Comparison of ENCODE assay signal across 13 mouse cellular contexts in the genomic region with DNA sequence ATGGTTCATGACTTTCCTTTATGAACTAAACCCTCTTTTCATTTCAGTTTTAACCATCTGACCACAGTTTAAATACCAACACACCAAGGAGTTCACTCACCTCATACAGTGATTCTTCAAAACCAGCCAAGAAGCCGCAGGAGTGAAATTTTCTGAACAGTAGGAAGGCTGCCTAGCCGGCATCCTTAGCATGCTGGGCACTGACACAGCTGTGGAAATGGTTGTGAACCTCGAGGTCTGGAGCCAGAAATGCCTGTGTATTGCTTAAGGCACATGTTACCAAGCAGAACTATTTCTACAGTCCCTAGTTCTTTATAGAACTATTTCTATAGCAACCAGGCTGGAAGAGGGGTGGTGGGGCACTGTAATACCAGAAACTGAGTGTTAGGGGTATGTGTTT.
DNase-seq lines count a peak whose midpoint lies in the region; ATAC-seq and TF ChIP-seq lines count a peak whose summit lies in the region.
"Had no signal": no experiment of that assay in that cellular context is flagged by ENCODE, and none has a peak within 500 bp of the region (broad histone marks: within the 10 kb centered on the region; RNA-seq: fewer than 3 reads in every experiment).

No protein-coding gene starts in this region.

- DNase-seq in midbrain, embryonic 11.5 days (ENCODE audit: low spot score, missing footprints): no peak
- DNase-seq in embryonic facial prominence, embryonic 10.5 days (ENCODE audit: low spot score): no peak
- no peak for DNase-seq in limb, embryonic 14.5 days (ENCODE audit: low spot score)
- no peak for DNase-seq in cerebellum, adult 9-11 months
- DNase-seq: cerebellum, adult 18-20 months; retina, postnatal 1 day; thymus, postnatal 25 days had no signal

- peaks cover 5% of the 10 kb centered on the region; the same call in 1 of the 2 replicates for H3K4me1 ChIP-seq in intestine, embryonic 16.5 days (ENCODE audit: control insufficient read depth, insufficient read depth, low read length)
- H3K4me1 ChIP-seq in intestine, postnatal 0 days (replicated peaks; ENCODE audit: control insufficient read depth, insufficient read depth, low read length): no peaks in the 10 kb centered on the region
- 0 out of 2 replicates have a peak, but pooled peaks cover 9% of the 10 kb centered on the region for H3K4me1 ChIP-seq in midbrain, embryonic 15.5 days
- no peaks in the 10 kb centered on the region; the same call in 1 of the 2 replicates for H3K4me1 ChIP-seq in midbrain, embryonic 11.5 days (ENCODE audit: control insufficient read depth, insufficient read depth, low read length)
- H3K4me1 ChIP-seq in embryonic facial prominence, embryonic 10.5 days: peaks cover 33% of the 10 kb centered on the region
- peaks cover 15% of the 10 kb centered on the region; the same call in 1 of the 2 replicates for H3K4me1 ChIP-seq in limb, embryonic 14.5 days (ENCODE audit: control insufficient read depth, insufficient read depth, low read length)
- H3K4me1 ChIP-seq: heart, embryonic 12.5 days; liver, embryonic 12.5 days had no signal

- H3K4me2 ChIP-seq in intestine, embryonic 16.5 days (ENCODE audit: low read depth, low read length): no peak overlapping the region
- H3K4me2 ChIP-seq in intestine, postnatal 0 days (replicated peaks; ENCODE audit: low read depth): no peak overlapping the region
- H3K4me2 ChIP-seq in midbrain, embryonic 15.5 days: no peak overlapping the region
- no peak overlapping the region for H3K4me2 ChIP-seq in midbrain, embryonic 11.5 days
- H3K4me2 ChIP-seq in limb, embryonic 14.5 days (replicated peaks; ENCODE audit: low read depth, low read length, severe bottlenecking): no peak overlapping the region
- H3K4me2 ChIP-seq: heart, embryonic 12.5 days; liver, embryonic 12.5 days had no signal

- H3K9me3 ChIP-seq in intestine, embryonic 16.5 days (ENCODE audit: control insufficient read depth, low read length): no peaks in the 10 kb centered on the region
- no peaks in the 10 kb centered on the region for H3K9me3 ChIP-seq in intestine, postnatal 0 days (ENCODE audit: control insufficient read depth)
- no peaks in the 10 kb centered on the region for H3K9me3 ChIP-seq in midbrain, embryonic 15.5 days
- no peaks in the 10 kb centered on the region for H3K9me3 ChIP-seq in midbrain, embryonic 11.5 days (ENCODE audit: control insufficient read depth, low read length)
- no peaks in the 10 kb centered on the region for H3K9me3 ChIP-seq in embryonic facial prominence, embryonic 10.5 days
- H3K9me3 ChIP-seq in limb, embryonic 14.5 days (ENCODE audit: control insufficient read depth, low read length): no peaks in the 10 kb centered on the region
- H3K9me3 ChIP-seq: heart, embryonic 12.5 days; liver, embryonic 12.5 days had no signal

- TF ChIP-seq CTCF in intestine, postnatal 0 days (IDR thresholded peaks at IDR 0.05; ENCODE audit: low read depth): no peak

- WGBS in intestine, embryonic 16.5 days: 43% methylated on average over 3 of the region's 3 CpGs
- 62% methylated on average over 3 of the region's 3 CpGs for WGBS in intestine, postnatal 0 days
- WGBS in midbrain, embryonic 15.5 days: 48% methylated on average over 3 of the region's 3 CpGs
- WGBS in midbrain, embryonic 11.5 days: 65% methylated on average over 3 of the region's 3 CpGs
- WGBS in embryonic facial prominence, embryonic 10.5 days: 65% methylated on average over 3 of the region's 3 CpGs
- WGBS in limb, embryonic 14.5 days: 48% methylated on average over 3 of the region's 3 CpGs

- no peak for ATAC-seq in intestine, embryonic 16.5 days
- ATAC-seq in intestine, postnatal 0 days: no peak
- ATAC-seq in midbrain, embryonic 15.5 days (replicated peaks): peak; percentile 72
- no peak for ATAC-seq in midbrain, embryonic 11.5 days (ENCODE audit: low FRiP score)
- 0 out of 2 replicates have a peak, but pooled peaks have one; percentile 30 for ATAC-seq in limb, embryonic 14.5 days (ENCODE audit: low FRiP score, low read depth)
- ATAC-seq in erythroid progenitor cell, adult 5-6 weeks (replicated peaks; ENCODE audit: low FRiP score, poor library complexity, severe bottlenecking): no peak
- ATAC-seq: liver, embryonic 12.5 days had no signal

- TF ChIP-seq POLR2A in limb, embryonic 14.5 days (IDR thresholded peaks at IDR 0.05; ENCODE audit: borderline replicate concordance, extremely low read depth, insufficient read depth, insufficient read length): no peak

- H3K4me3 ChIP-seq in intestine, embryonic 16.5 days (ENCODE audit: low read length): no peak overlapping the region
- no peak overlapping the region for H3K4me3 ChIP-seq in intestine, postnatal 0 days (ENCODE audit: low read depth, low read length)
- no peak overlapping the region for H3K4me3 ChIP-seq in midbrain, embryonic 15.5 days
- no peak overlapping the region for H3K4me3 ChIP-seq in midbrain, embryonic 11.5 days (ENCODE audit: low read depth, low read length)
- no peak overlapping the region for H3K4me3 ChIP-seq in embryonic facial prominence, embryonic 10.5 days
- no peak overlapping the region for H3K4me3 ChIP-seq in limb, embryonic 14.5 days (replicated peaks; ENCODE audit: low read length)
- H3K4me3 ChIP-seq: heart, embryonic 12.5 days; liver, embryonic 12.5 days had no signal

- 0 out of 2 replicates have a peak overlapping the region, but pooled peaks have one; percentile 12 for H3K27ac ChIP-seq in intestine, embryonic 16.5 days (ENCODE audit: low read length)
- no peak overlapping the region for H3K27ac ChIP-seq in intestine, postnatal 0 days (ENCODE audit: low read depth, low read length)
- no peak overlapping the region for H3K27ac ChIP-seq in midbrain, embryonic 15.5 days
- no peak overlapping the region for H3K27ac ChIP-seq in midbrain, embryonic 11.5 days (ENCODE audit: low read depth, low read length)
- 0 out of 2 replicates have a peak overlapping the region, but pooled peaks have one; percentile 19 for H3K27ac ChIP-seq in embryonic facial prominence, embryonic 10.5 days (replicated peaks)
- H3K27ac ChIP-seq in limb, embryonic 14.5 days (replicated peaks; ENCODE audit: low read depth, low read length): 0 out of 2 replicates have a peak overlapping the region, but pooled peaks have one; percentile 22
- H3K27ac ChIP-seq: liver, embryonic 12.5 days had no signal

- no peaks in the 10 kb centered on the region for H3K27me3 ChIP-seq in intestine, embryonic 16.5 days (replicated peaks; ENCODE audit: control insufficient read depth, insufficient read depth, low read length)
- no peaks in the 10 kb centered on the region for H3K27me3 ChIP-seq in intestine, postnatal 0 days (replicated peaks; ENCODE audit: control insufficient read depth, insufficient read depth, low read length)
- H3K27me3 ChIP-seq in midbrain, embryonic 15.5 days (replicated peaks): 0 out of 2 replicates have a peak, but pooled peaks cover 4% of the 10 kb centered on the region
- no peaks in the 10 kb centered on the region; the same call in 1 of the 2 replicates for H3K27me3 ChIP-seq in midbrain, embryonic 11.5 days (ENCODE audit: control insufficient read depth, insufficient read depth, low read length)
- H3K27me3 ChIP-seq in embryonic facial prominence, embryonic 10.5 days (replicated peaks; ENCODE audit: low read depth, poor library complexity, severe bottlenecking): peaks cover 6% of the 10 kb centered on the region
- no peaks in the 10 kb centered on the region for H3K27me3 ChIP-seq in limb, embryonic 14.5 days (ENCODE audit: control insufficient read depth, insufficient read depth, low read length)
- H3K27me3 ChIP-seq: heart, embryonic 12.5 days; liver, embryonic 12.5 days had no signal

- no peaks in the 10 kb centered on the region for H3K36me3 ChIP-seq in intestine, embryonic 16.5 days (ENCODE audit: control insufficient read depth, insufficient read depth, low read length)
- no peaks in the 10 kb centered on the region for H3K36me3 ChIP-seq in intestine, postnatal 0 days (ENCODE audit: control insufficient read depth, insufficient read depth)
- no peaks in the 10 kb centered on the region for H3K36me3 ChIP-seq in midbrain, embryonic 15.5 days (replicated peaks)
- no peaks in the 10 kb centered on the region for H3K36me3 ChIP-seq in midbrain, embryonic 11.5 days (ENCODE audit: control insufficient read depth, insufficient read depth, low read length)
- H3K36me3 ChIP-seq in embryonic facial prominence, embryonic 10.5 days (replicated peaks): no peaks in the 10 kb centered on the region
- no peaks in the 10 kb centered on the region for H3K36me3 ChIP-seq in limb, embryonic 14.5 days (ENCODE audit: control insufficient read depth, insufficient read depth, low read length)
- H3K36me3 ChIP-seq: heart, embryonic 12.5 days; liver, embryonic 12.5 days had no signal

- H3K9ac ChIP-seq in intestine, embryonic 16.5 days (ENCODE audit: low read depth, low read length): no peak overlapping the region
- no peak overlapping the region for H3K9ac ChIP-seq in intestine, postnatal 0 days (ENCODE audit: low read depth, low read length)
- no peak overlapping the region for H3K9ac ChIP-seq in midbrain, embryonic 15.5 days
- H3K9ac ChIP-seq in midbrain, embryonic 11.5 days (ENCODE audit: low read length): no peak overlapping the region
- no peak overlapping the region for H3K9ac ChIP-seq in limb, embryonic 14.5 days (ENCODE audit: low read depth, low read length, severe bottlenecking)
- H3K9ac ChIP-seq: heart, embryonic 12.5 days; liver, embryonic 12.5 days had no signal

Comparison
In these comparisons a context has a peak if more than half of its experiments do, and no peak if none do; other contexts are left out.
1. ATAC-seq: peak in midbrain, embryonic 15.5 days (single experiment) and limb, embryonic 14.5 days (single experiment); none in intestine, embryonic 16.5 days (single experiment), intestine, postnatal 0 days (single experiment), midbrain, embryonic 11.5 days (single experiment) and erythroid progenitor cell, adult 5-6 weeks (single experiment).
2. H3K27ac ChIP-seq: peak in intestine, embryonic 16.5 days (single experiment), embryonic facial prominence, embryonic 10.5 days (single experiment) and limb, embryonic 14.5 days (single experiment); none in intestine, postnatal 0 days (single experiment), midbrain, embryonic 15.5 days (single experiment) and midbrain, embryonic 11.5 days (single experiment).